Mouse (Mus musculus) MEL (cell line): Measurements from ENCODE around the gene Unc45a.

ENCODE experiments used
- CTCF ChIP-seq, 3 experiments: IDR thresholded peaks in 2 of 3; conservative IDR thresholded peaks in 1 of 3; 2 replicates each; pipeline ENCODE4 v1.5.1; 2011 to 2012; ENCODE audit warnings: low read length in 3 of 3, low read depth in 2 of 3, mild to moderate bottlenecking in 2 of 3, improper control_type of control experiment in 1 of 3, inconsistent platforms in 1 of 3, mixed read lengths in 1 of 3, moderate library complexity in 1 of 3; ENCODE audit not compliant: control insufficient read depth in 1 of 3, insufficient read depth in 1 of 3, poor library complexity in 1 of 3, severe bottlenecking in 1 of 3
- E2F4 ChIP-seq: IDR thresholded peaks from 2 replicates; pipeline ENCODE4 v1.6.1; 2011; ENCODE audit warnings: low read depth, low read length, improper control_type of control experiment, borderline replicate concordance
- EP300 ChIP-seq, 2 experiments: IDR thresholded peaks; 2 replicates each; pipeline ENCODE4 v1.6.1; 2011; ENCODE audit warnings: improper control_type of control experiment in 2 of 2, low read length in 2 of 2, low read depth in 1 of 2, mild to moderate bottlenecking in 1 of 2
- GATA1 ChIP-seq: IDR thresholded peaks from 2 replicates; pipeline ENCODE4 v1.6.1; 2011; ENCODE audit warnings: low read depth, low read length, improper control_type of control experiment
- MAFK ChIP-seq: IDR thresholded peaks from 2 replicates; pipeline ENCODE4 v1.6.1; 2011; ENCODE audit warnings: low read depth, mild to moderate bottlenecking, low read length, improper control_type of control experiment, borderline replicate concordance
- MAX ChIP-seq: IDR thresholded peaks from 2 replicates; pipeline ENCODE4 v1.6.1; 2011; ENCODE audit warnings: low read length, improper control_type of control experiment
- MYC ChIP-seq: IDR thresholded peaks from 2 replicates; pipeline ENCODE4 v1.6.1; 2011; ENCODE audit warnings: low read depth, mild to moderate bottlenecking, low read length, improper control_type of control experiment, moderate library complexity
- POLR2A ChIP-seq, 2 experiments: IDR thresholded peaks; 2 replicates each; pipeline ENCODE4 v1.6.1; 2011 to 2012; ENCODE audit warnings: low read length in 2 of 2, mild to moderate bottlenecking in 2 of 2, control low read depth in 1 of 2, improper control_type of control experiment in 1 of 2, low read depth in 1 of 2, moderate library complexity in 1 of 2; ENCODE audit not compliant: control insufficient read depth in 1 of 2, insufficient read depth in 1 of 2, poor library complexity in 1 of 2
- TAL1 ChIP-seq: IDR thresholded peaks from 2 replicates; pipeline ENCODE4 v1.6.1; 2012; ENCODE audit warnings: mild to moderate bottlenecking, inconsistent platforms, low read length, moderate library complexity, mixed read lengths
- USF1 ChIP-seq: IDR thresholded peaks from 2 replicates; pipeline ENCODE4 v1.6.1; 2014; ENCODE audit warnings: low read depth, mild to moderate bottlenecking, inconsistent platforms, low read length, improper control_type of control experiment, moderate library complexity
- ZKSCAN1 ChIP-seq: IDR thresholded peaks from 2 replicates; pipeline ENCODE4 v1.6.1; 2012; ENCODE audit warnings: low read depth, mild to moderate bottlenecking, inconsistent platforms, low read length, improper control_type of control experiment, moderate library complexity
- ZNF384 ChIP-seq: IDR thresholded peaks from 2 replicates; pipeline ENCODE4 v1.6.1; 2012; ENCODE audit warnings: low read depth, mild to moderate bottlenecking, inconsistent platforms, low read length, improper control_type of control experiment

GRCm38 (mm10) chr7:80356351-80356750, 15.5 kb upstream of the Unc45a start:
- TF ChIP-seq CTCF (IDR thresholded peaks at IDR 0.05 in 2 of 3, conservative IDR thresholded peaks at IDR 0.05 in 1 of 3; ENCODE audit: control insufficient read depth in 1 of 3, insufficient read depth in 1 of 3, low read depth in 2 of 3, low read length in 3 of 3, poor library complexity in 1 of 3, severe bottlenecking in 1 of 3) (no peak), MAX (no peak), ZKSCAN1 (no peak), ZNF384 (no peak), TAL1 (no peak), GATA1 (no peak), USF1 (no peak), MYC (no peak), MAFK (no peak), POLR2A (IDR thresholded peaks at IDR 0.05; ENCODE audit: control insufficient read depth in 1 of 2, insufficient read depth in 1 of 2, low read depth in 1 of 2, low read length in 2 of 2, poor library complexity in 1 of 2) (no peak), E2F4 (no peak), EP300 (IDR thresholded peaks at IDR 0.05; ENCODE audit: low read depth in 1 of 2, low read length in 2 of 2) (no peak)
